Mouse (Mus musculus): Measurements from ENCODE around the gene Adgrf3.

Gene Adgrf3

GRCm38 (mm10) chr5:30152007-30152406, 53.5 kb downstream of the Adgrf3 start:
- CTCF ChIA-PET = no interaction called here

- CTCF ChIA-PET = no interaction called here
These were observed 57.2 kb downstream of the Adgrf3 start for GRCm38 (mm10) chr5:30148133-30148920.

DNA sequence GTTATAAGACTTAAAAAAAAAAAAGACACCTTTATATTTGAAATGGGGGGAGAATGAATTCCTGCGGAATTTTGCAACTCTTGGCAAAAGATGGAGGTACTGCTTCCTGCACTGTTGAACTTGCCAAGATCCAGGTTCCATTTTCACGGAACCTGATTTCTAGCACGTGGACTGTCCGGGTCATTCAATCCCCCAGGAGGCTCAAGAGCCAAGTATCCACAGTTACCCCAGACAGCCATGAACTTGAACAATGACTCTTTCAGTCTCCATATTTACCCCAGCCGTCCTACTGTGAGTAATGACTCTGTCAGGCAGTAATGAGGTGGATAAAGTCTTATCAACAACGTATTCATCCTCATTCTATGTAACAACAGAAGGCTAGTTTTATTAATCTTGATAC, 59.0 kb downstream of the Adgrf3 start:
- CTCF ChIA-PET = no interaction called here

Data from spleen, embryonic (tissue).